In genomic region chr6:70790852-70791761, GRCm38 (mm10) we compare ENCODE assay signal across 8 mouse cellular contexts. TPM values are rescaled to one million over a fixed set of nuclear protein-coding genes. Genes with fewer than 3 reads are reported as not detected.
DNase-seq lines count a peak whose midpoint lies in the region.

No protein-coding gene starts in this region.

- H3K27ac ChIP-seq in midbrain, embryonic 10.5 days (replicated peaks) = peak overlapping the region; percentile 85

- H3K27me3 ChIP-seq in midbrain, embryonic 10.5 days (ENCODE audit: low read depth, poor library complexity, severe bottlenecking) = no peaks in the 10 kb centered on the region

- 0 out of 2 replicates have a peak, but pooled peaks cover 8% of the 10 kb centered on the region for H3K36me3 ChIP-seq in midbrain, embryonic 10.5 days

- H3K9me3 ChIP-seq in midbrain, embryonic 10.5 days (replicated peaks) = no peaks in the 10 kb centered on the region

- peak overlapping the region; percentile 75 for H3K4me3 ChIP-seq in midbrain, embryonic 10.5 days

- peaks cover 34% of the 10 kb centered on the region for H3K4me1 ChIP-seq in midbrain, embryonic 10.5 days

- intact Hi-C loops in gastrocnemius, postnatal 36 days (cut with DNase I) = loop anchor here (10.0 kb wide), 1 partner anchor 1034 kb away; the partner anchor contains the start of gene Mrpl35

- peak; percentile 22 for DNase-seq in right cerebral cortex, postnatal 25 days
- no peak for DNase-seq in right cerebral cortex, postnatal 36 days (ENCODE audit: low spot score in 2 of 2)
- peak; percentile 48 to 57 for DNase-seq in adrenal gland, postnatal 36 days
- DNase-seq in forelimb bud, embryonic 11.5 days (ENCODE audit: low read depth, low spot score) = peak; percentile 55
- peak; percentile 46 for DNase-seq in kidney, postnatal 10 days
- no peak for DNase-seq in midbrain, embryonic 10.5 days (ENCODE audit: low spot score)
- no peak for DNase-seq in gastrocnemius, postnatal 36 days
- no peak for DNase-seq in layer of hippocampus, adult 18-20 months (ENCODE audit: low spot score in 2 of 2)

- WGBS in midbrain, embryonic 10.5 days = 11% methylated on average over 18 of the region's 18 CpGs

RNA-seq across cellular contexts. Expression of gene Rpia, which starts 0.9 kb away (rescaled TPM):
- total RNA-seq in adrenal gland, postnatal 36 days (2021) = 10 to 100 TPM; 18.5 to 25.0 TPM
- polyA plus RNA-seq in midbrain, embryonic 10.5 days (2016; fragmentation: Nextera tagmentation; extraction: Ambion mirVana) = 1.4 and 2.1 TPM in 2 replicates
- total RNA-seq in gastrocnemius, postnatal 36 days (2021) = 10 to 100 TPM; 12.1 to 16.3 TPM
- 10 to 100 TPM; 12.9 to 13.4 TPM for total RNA-seq in layer of hippocampus, adult 18-20 months (2021)

RNA-seq across cellular contexts. Expression of gene Eif2ak3, which starts 53.2 kb away (rescaled TPM):
- 10 to 100 TPM; 19.4 to 20.0 TPM for total RNA-seq in adrenal gland, postnatal 36 days (2021)
- 8.0 and 8.8 TPM in 2 replicates for polyA plus RNA-seq in midbrain, embryonic 10.5 days (2016; fragmentation: Nextera tagmentation; extraction: Ambion mirVana)
- total RNA-seq in gastrocnemius, postnatal 36 days (2021) = 1 to 10 TPM; 3.8 to 4.0 TPM
- total RNA-seq in layer of hippocampus, adult 18-20 months (2021) = 10 to 100 TPM; 21.9 to 22.2 TPM

Comparison
In these comparisons a context has a peak if more than half of its experiments do, and no peak if none do; other contexts are left out.
1. DNase-seq: peak in right cerebral cortex, postnatal 25 days (single experiment), adrenal gland, postnatal 36 days (2 of 2), forelimb bud, embryonic 11.5 days (single experiment) and kidney, postnatal 10 days (single experiment); none in right cerebral cortex, postnatal 36 days (0 of 2), midbrain, embryonic 10.5 days (single experiment), gastrocnemius, postnatal 36 days (0 of 2) and layer of hippocampus, adult 18-20 months (0 of 2).
2. RNA of gene Eif2ak3, which starts 53.2 kb away (total RNA-seq): 21.9 to 22.2 TPM in layer of hippocampus, adult 18-20 months and 19.4 to 20.0 TPM in adrenal gland, postnatal 36 days; 3.8 to 4.0 TPM in gastrocnemius, postnatal 36 days; every median in the first group is over 4 times any median in the second.